Mouse (Mus musculus) CH12.LX (cell line): ENCODE measurements around the gene Ints1.

Source experiments
- CTCF ChIP-seq, 2 experiments: IDR thresholded peaks in 1 of 2; conservative IDR thresholded peaks in 1 of 2; 2 replicates each; pipeline ENCODE4 v1.5.1; 2011 to 2012; ENCODE audit warnings: low read depth in 2 of 2, low read length in 2 of 2, improper control_type of control experiment in 1 of 2, inconsistent platforms in 1 of 2, mild to moderate bottlenecking in 1 of 2, moderate library complexity in 1 of 2
- POLR2A ChIP-seq: IDR thresholded peaks from 2 replicates; pipeline ENCODE4 v1.6.1; 2011; ENCODE audit warnings: low read depth, mild to moderate bottlenecking, improper control_type of control experiment, low read length
- RAD21 ChIP-seq: IDR thresholded peaks from 2 replicates; pipeline ENCODE4 v1.6.1; 2011; ENCODE audit warnings: low read depth, mild to moderate bottlenecking, low read length, improper control_type of control experiment, moderate library complexity

GRCm38 (mm10) chr5:139756586-139756985, 18.9 kb downstream of the Ints1 start:
- TF ChIP-seq CTCF (conservative IDR thresholded peaks at IDR 0.05 in 1 of 2, IDR thresholded peaks at IDR 0.05 in 1 of 2; ENCODE audit: low read depth in 2 of 2, low read length in 2 of 2) (no peak), RAD21 (no peak), POLR2A (no peak)
